Mouse (Mus musculus) lung, adult 2 months (tissue): ENCODE data around the gene Ugt1a5.

ENCODE experiments used
- CTCF ChIP-seq: fragments of 200-500 bp; IDR thresholded peaks from 2 replicates; pipeline ENCODE4 v1.5.1; 2011; ENCODE audit warnings: mild to moderate bottlenecking, low read length, control low read depth; ENCODE audit not compliant: insufficient read depth
- POLR2A ChIP-seq: fragments of 200-500 bp; IDR thresholded peaks from 2 replicates; pipeline ENCODE4 v1.6.1; 2011; ENCODE audit warnings: low read depth, mild to moderate bottlenecking, control low read depth, low read length, borderline replicate concordance; ENCODE audit errors: extremely low read depth

- TF ChIP-seq CTCF: no peak
- no peak for TF ChIP-seq POLR2A
Measured at GRCm38 (mm10) chr1:88231803-88232499, 66.1 kb downstream of the Ugt1a5 start.
